Mouse (Mus musculus): Measurements from ENCODE around the gene Mob2. TPM values are rescaled to one million over a fixed set of nuclear protein-coding genes. Genes with fewer than 3 reads are reported as not detected.

Mob2 gene
- total RNA-seq, 4 experiments from 2014 or later = 28.9 to 34.4 (median 30.9) TPM

DNA sequence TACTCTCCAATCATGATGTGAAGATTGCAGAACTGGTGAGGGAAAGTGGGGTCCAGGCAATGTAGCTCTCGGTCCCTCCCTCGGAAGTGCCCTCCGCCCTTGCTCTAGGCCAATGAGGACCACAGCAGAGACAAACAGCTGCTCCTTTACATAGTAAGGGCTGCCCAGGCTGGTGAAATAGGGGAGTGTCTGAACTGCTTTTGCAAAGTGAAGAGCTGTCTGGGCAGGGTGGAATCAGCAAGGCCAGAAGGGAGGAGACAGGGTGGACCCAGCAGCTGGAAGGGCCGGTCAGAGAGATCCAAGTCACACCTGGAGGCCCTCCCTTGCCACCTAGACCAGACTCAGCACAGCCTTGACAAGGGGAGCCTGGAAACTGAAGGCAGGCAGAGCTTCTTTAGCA, 34.9 kb downstream of the Mob2 start:
- no peak for DNase-seq (ENCODE audit: low spot score in 2 of 2)

DNA sequence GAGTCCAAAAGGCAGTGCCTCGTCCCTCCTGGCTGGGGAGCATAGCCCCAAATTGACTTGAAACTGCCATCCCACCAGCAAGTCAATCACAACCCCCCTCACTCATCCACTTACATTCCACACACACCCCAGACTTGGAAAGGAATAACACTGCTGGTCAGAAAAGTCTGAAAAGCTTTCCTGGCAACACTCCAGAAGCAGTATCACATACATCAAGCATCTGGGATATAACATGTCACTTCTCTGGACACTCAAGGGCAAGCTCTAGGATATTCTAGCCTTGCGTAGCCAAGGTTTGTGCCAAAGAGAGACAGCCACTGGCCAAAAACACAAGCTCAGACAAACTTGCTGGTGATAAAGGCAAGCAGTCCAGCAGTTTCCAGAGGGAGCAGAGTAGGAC, 35.7 kb downstream of the Mob2 start:
- DNase-seq (ENCODE audit: low spot score in 2 of 2) = no peak

DNA sequence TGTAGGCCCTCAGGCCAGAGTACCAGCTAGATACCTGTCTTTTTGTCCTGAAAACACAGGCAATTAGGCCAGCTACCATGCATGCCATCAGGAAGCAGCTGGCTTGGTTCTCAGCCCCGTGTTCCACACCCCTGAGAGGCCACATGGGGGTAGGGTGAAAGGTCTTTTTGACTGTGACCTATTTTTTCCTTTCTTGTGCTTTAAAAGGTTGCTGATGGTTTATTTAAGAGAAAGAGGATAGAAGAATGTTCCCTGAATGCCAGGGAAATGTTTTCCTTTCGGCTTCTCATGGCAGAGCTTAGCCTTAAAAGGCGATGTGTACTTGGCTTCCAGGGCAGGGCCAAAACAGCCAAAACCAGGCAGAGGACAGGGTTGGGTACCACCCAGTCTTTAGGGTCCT, 40.0 kb downstream of the Mob2 start:
- no peak for DNase-seq (ENCODE audit: low spot score in 2 of 2)

DNA sequence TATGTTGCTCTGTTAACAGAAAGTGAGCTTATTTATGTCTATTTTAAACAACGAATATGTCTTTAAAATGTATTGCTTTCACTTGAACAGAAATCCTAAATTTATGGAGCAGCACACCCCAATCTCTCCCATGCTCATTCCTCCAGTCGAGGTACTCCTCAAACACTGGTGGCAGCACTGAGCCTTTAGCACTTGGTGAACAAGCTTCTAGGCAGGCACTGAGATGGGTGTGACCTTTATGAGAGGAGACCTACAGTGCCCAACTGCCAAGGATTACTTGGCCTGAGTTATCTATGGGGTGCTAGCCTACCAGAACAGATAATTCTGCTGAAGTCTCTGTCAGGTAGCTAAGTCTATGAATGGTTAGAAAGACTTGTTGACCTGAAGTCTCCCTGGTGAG, 41.2 kb downstream of the Mob2 start:
- DNase-seq (ENCODE audit: low spot score in 2 of 2) = no peak

DNA sequence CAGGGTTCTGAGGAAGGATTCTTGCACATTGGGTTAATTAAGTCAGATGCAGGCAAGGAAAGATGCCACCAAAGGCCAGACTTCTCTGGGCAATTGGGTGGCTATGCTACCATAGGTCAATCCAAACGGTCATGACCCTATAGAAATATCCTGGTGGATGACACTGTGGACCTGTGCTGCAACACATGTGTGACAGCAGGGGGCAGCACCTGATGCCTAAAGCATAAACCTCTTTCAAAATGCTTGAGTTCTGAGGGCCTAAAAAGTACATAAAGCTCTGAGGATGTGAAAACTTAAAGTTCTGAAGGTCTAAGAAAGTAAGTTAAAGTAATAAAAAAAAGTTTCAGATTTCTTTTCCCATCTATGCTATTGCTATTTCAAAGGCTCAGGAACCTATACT, 44.3 kb downstream of the Mob2 start:
- no peak for DNase-seq (ENCODE audit: low spot score in 2 of 2)

DNA sequence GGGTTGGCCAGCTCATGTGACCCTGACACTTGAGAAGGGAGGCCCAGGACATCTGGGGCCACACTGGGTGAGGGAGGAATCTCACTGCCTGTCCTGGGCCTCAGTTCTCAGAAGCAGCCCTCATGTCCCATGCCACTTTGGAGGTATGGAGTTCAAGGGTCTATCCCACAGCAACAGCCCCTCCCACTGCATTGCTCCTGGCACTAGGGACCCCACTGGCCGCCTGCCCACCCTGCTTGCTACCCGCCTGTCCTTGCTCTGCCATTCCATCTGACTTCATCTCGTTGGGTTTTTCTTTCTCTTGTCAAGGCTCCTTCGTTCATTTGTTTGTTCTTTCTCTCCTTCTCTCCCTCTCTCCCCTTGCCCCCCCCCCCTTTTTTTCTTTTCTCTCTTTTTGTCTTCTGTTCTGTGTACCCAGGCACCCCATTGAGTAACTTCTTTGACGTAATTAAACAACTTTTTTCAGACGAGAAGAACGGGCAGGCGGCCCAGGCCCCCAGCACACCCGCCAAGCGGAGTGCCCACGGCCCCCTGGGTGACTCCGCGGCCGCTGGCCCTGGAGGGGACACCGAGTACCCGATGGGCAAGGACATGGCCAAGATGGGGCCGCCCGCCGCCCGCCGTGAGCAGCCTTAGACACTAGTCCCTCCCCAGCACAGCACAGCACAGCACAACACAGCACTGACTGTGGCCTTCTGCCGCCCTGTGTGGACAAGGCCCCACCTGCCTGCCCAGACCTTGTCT, 59.1 kb downstream of the Mob2 start:
- no peak for DNase-seq (ENCODE audit: low spot score in 2 of 2)

DNA sequence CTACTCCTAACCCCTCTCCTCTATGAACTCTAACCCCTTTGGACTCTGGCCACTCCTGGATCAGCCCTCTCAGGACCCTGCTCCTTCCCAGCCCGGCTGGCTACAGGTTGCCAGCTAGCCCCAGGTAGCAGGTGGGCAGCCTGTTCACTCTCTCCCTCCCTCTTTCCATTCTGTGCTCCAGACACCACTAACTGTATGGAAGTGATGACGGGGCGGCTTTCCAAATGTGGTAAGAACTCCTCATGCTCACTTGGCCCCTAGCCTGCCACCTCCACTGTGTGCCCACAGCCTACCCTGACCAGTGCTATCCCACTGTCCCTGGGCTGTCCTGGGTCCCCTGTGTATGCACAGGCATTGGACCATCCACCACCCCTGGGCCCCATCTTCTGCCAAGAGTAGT, 60.2 kb downstream of the Mob2 start:
- no peak for DNase-seq (ENCODE audit: low spot score in 2 of 2)

DNA sequence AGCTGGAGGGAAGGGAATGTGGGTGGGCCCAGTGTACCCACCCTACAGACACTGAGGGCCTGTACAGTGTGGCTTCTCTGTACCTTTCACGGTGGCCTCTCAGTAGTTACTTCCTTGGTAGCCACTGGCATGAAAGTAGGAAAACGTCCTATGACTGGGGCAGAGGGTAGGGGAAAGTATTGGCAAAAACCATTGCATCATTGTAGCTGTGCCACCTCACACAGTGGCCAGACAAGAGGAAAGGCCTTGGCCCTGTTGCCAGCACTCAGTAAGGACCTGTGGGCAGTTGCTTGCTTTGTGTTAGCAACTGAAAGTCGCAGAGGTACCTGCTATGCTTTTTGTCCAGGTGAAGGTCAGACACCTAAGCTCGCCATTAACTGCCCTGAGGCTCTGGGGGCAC, 66.7 kb downstream of the Mob2 start:
- no peak for DNase-seq (ENCODE audit: low spot score in 2 of 2)

DNA sequence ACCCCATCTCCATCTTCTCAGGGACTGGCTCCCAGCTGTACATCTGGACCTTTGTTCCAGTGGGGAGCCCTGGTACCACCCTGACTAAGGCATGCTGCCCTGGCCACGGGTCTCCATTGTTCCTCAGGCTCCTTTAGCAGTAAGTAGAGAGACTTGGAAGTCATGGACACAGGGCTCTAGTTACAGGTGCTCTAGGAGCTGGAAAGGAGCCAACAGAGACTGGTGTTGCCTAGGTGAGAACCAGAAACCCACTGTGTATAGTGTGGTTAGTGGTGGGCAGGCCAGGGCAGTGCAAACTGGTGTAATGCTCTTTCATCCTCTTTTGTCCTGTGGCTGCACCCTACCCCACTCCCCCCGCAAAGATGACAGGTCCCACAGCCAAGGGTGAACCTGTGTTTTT, 69.7 kb downstream of the Mob2 start:
- DNase-seq (ENCODE audit: low spot score in 2 of 2) = no peak

DNA sequence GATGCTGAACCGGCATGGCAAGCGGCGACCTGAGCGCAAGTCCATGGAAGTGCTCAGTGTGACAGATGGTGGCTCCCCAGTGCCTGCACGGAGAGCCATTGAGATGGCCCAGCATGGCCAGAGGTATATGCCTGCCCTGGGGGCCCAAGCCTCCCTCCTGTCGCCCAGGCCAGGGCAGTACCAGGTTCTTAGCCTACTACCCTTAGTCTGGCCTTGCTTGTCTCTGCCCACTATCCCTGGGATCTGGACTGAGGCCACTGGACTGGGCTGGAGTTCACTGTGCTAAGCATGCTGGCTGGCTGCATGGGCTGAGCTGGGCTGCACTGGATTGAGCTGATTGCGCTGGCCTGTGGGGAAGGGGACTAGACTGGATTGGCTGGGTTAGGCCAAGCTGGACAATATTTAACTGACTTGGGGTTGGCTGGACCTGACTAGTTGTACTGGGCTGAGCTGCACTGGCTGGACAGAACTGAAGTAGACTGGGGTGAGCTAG, 72.5 kb downstream of the Mob2 start:
- DNase-seq (ENCODE audit: low spot score in 2 of 2) = no peak

DNA sequence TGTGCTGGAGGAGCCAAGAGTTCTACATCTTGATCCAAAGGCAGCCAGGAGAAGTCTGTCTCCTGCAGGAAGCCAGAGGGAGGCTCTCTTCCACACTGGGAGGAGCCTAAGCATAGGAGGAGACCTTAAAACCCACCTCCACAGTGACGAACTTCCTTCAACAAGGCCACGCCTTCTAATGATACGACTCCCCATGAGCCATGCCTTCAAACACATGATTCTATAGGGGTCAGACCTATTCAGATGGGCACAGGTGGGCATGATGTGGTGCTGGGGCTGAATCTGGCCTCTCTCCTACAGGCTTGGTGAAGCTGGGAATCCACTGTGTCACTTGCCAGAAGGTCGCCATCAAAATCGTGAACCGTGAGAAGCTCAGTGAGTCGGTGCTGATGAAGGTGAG, 79.6 kb downstream of the Mob2 start:
- DNase-seq (ENCODE audit: low spot score in 2 of 2) = no peak

DNA sequence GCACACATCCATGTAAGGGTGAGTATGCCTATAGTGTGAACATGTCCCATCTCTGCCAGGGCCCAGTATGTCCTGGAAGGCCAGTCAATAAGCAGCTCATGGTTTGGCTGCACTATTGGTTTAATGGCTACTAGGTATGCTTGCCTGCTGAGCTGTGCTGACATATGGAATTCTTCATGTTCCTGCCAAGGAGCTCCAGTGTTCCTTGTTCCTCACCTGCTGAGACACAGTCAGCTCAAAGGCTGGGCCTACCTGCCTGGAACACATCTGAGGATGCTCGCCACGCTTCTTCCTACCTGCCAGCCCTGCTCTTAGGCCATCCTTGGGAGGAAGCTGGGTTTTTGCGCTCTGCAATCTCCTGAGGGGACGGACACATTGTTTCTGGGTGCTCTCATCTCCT, 81.6 kb downstream of the Mob2 start:
- no peak for DNase-seq (ENCODE audit: low spot score in 2 of 2)

DNA sequence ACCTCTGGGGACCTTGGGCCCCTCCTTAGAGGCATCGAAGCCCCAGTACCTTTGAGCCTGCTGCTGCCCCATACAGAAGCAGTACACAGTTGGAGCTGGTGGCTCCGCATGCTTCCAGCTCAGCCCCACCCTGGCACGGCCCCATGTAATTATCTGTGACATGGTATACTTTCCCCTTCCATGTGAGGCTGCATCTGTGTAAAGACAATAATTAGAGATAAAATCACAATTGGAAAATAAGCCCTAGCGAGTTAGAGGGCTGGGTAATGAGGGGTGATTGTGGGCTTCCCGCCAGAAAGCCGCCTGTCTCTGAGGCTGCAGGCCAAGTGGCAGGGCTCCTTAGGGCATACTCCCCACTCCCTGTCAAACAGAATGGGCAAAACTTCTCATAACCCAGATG, 82.9 kb downstream of the Mob2 start:
- no peak for DNase-seq (ENCODE audit: low spot score in 2 of 2)

DNA sequence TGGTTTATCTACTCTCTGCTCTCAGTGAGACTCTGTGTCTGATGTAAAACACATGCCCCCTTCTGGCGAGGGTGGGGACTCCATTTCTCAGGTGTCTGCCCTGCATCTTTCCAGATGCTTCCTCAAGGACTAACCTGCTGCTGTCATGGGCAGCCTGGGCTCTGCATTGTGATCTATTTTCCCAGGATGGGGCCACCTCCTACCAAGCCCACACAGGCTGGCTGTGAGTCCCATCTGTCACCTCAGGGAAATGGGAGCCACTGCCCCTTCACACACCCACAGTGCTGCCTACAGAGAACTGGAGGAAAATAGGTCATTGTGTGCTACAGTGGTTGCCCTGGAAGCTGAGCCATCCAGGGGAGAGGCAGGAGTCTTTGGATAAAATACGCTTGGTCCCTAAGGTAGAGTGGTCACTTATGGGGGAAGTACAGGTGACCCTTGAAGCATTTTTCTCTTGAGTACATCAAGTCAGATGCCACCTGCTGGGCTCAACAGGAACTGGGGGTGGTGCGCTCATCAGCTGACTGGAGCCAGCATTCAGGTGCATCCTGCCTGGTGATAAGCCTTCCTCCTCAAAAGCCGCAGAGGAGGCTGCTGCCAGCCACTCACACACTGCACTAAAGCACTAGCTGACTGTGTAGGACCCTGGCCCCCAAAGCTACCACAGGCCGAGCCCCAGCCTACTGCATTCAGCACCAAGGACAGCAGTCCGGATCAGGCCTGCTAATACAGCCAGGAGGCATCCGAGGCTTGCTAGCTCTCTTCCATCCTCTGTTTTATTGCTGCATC, 87.8 kb downstream of the Mob2 start:
- no peak for DNase-seq (ENCODE audit: low spot score in 2 of 2)

DNA sequence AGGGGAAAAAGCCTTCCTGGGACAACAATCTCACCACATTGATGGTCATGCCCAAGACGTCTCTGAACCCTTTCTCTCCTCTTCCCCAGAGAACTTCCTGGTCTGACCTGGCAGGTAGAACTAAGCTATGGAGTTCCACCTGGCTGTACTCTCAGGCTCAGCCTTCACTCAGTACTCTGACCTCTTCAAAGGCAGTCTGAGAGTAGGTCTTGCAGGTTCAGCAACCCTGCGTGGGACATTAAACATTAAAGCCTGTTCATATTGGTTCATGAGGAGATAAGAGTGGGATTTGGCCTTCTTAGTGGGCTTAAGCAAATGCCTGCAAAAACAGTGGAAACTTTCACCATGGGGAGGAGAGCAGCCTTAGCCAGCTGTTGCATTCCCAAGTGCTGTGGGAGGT, 94.6 kb downstream of the Mob2 start:
- no peak for DNase-seq (ENCODE audit: low spot score in 2 of 2)

DNA sequence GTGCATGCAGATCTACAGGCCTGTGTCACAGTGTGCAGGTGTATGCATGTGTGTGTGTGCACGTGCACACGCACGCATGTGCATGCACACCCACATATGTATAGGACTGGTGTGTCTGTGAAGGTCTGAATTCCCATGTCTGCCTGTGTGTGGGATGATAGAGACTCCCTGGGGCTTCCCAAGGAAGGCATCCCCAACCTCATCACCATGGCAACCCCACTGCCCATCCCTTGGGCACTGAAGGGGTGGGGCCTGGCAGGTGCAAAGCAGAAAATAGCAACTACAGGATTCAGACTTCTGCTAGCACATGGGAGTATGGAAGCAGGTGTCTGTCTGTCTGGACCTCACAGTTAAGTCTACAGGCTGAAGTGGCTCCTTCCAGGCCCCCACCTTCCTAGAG, 98.3 kb downstream of the Mob2 start:
- no peak for DNase-seq (ENCODE audit: low spot score in 2 of 2)

DNA sequence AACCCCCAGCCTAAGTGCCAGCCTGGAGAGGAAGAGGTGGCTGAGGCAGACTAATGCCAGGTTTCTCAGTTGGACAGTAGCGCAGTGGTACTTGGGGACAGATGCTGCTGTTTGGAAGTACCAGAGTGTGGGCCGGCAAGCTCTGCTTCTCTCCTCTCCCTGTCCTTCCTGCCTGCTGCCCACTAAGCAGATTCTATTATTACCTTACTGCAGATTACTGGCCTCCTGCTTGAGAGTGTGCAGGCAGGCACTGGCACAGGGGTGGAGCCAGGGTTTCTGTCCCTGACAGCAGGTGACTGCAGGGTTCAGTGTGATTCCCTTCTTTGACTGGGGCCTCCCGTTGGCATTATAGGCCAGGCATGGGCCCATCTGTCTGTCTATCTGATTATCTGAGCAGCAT, 99.4 kb downstream of the Mob2 start:
- DNase-seq (ENCODE audit: low spot score in 2 of 2) = no peak

DNA sequence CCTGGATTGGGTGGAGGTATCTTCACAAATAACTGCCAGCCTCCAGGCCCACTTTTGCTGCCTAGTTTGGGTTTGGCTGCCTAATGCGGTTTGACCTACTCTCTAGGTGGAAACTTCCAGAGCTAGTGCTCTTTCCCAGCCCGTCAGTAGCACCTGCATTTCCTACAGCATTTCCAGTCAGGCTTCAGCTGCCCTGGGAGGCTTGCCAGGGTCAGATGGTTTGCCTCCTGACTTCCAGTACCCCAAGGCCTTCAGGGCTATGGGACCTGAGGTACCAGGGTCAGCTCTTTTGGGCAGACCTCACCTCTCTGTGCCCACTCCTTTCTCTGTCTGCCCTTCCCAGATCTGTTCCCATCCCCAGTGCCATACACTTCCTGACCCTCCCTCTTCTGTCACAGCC, 99.9 kb downstream of the Mob2 start:
- DNase-seq (ENCODE audit: low spot score in 2 of 2) = no peak

DNA sequence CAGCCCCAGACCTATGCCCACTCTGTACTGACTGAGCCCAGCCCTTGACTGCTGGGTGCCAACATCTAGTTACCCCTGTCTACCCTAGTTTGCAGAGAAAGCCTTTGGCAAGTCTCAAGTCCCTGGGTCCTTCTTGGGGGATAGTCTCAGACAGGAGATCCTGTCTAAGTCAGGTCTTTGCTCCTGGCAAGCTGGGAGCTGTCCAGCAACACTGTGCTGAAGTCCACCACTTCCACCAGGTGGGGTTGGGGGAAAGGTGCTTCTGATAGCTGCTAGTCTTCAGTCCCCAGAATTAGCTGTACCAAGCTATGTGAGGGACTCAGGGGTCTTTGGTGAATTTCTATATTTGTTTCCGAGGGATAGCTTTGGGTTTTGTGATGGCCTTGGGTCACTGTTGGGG, 101.7 kb downstream of the Mob2 start:
- no peak for DNase-seq (ENCODE audit: low spot score in 2 of 2)

Measured in layer of hippocampus, adult 8-10 months (tissue).